Mouse (Mus musculus): ENCODE results near the gene Cers2. TPM values are rescaled to one million over a fixed set of nuclear protein-coding genes. Genes with fewer than 3 reads are reported as not detected.
"Not testable (repeated sequence)": the region's sequence is repeated elsewhere in the genome, so short reads cannot be mapped to it uniquely, and the experiment has no call there.

Cers2 gene
- polyA plus RNA-seq, 1 experiment: 95.7 TPM

DNA sequence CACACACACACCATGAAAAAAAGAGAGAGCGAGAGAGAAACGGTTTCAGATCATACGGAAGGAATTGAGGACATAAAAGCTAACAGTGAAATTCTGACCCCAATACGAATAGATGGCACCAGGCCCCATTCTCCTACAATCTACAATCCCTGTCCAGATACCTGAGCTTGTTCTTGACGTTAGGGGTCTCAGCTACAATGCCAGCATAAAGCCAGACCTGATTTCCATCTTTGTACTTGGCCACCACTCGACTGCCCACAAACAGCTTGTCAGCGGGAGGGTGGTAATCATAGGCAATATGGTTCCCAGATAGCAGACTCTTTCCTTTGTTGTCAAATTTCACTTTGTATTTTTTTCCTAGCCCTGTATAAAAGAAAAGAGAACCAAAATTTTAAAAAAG, 31.9 kb downstream of the Cers2 start:
- TF ChIP-seq POLR2A (IDR thresholded peaks at IDR 0.05; ENCODE audit: low read depth, low read length): no peak
- TF ChIP-seq CTCF (IDR thresholded peaks at IDR 0.05; ENCODE audit: extremely low read depth, insufficient read depth, insufficient read length, insufficient replicate concordance): no peak
- no peak overlapping the region for H3K27ac ChIP-seq (ENCODE audit: insufficient read depth, low read length)
- no peaks in the 10 kb centered on the region for H3K4me1 ChIP-seq (ENCODE audit: control insufficient read depth, insufficient read depth, insufficient read length)
- H3K4me3 ChIP-seq (ENCODE audit: extremely low read depth, insufficient read depth, insufficient read length): no peak overlapping the region
- peaks cover 27% of the 10 kb centered on the region for H3K36me3 ChIP-seq (ENCODE audit: control insufficient read depth, insufficient read depth, low read length)
- WGBS: 97% methylated on average over 7 of the region's 7 CpGs
- DNase-seq (ENCODE audit: low read depth in 1 of 2, low spot score in 2 of 2): no peak
- H3K27me3 ChIP-seq (ENCODE audit: control insufficient read depth, insufficient read depth, low read length): no peaks in the 10 kb centered on the region

- H3K27ac ChIP-seq (ENCODE audit: insufficient read depth, low read length); H3K4me3 ChIP-seq (ENCODE audit: extremely low read depth, insufficient read depth, insufficient read length); DNase-seq (ENCODE audit: low read depth in 1 of 2, low spot score in 2 of 2); H3K4me1 ChIP-seq (ENCODE audit: control insufficient read depth, insufficient read depth, insufficient read length); H3K27me3 ChIP-seq (ENCODE audit: control insufficient read depth, insufficient read depth, low read length): not testable (repeated sequence)
- WGBS: 96% methylated on average over 5 of the region's 5 CpGs
- H3K36me3 ChIP-seq (ENCODE audit: control insufficient read depth, insufficient read depth, low read length): peaks cover 24% of the 10 kb centered on the region
These were observed 33.8 kb downstream of the Cers2 start for GRCm38 (mm10) chr3:95348343-95348742.

DNA sequence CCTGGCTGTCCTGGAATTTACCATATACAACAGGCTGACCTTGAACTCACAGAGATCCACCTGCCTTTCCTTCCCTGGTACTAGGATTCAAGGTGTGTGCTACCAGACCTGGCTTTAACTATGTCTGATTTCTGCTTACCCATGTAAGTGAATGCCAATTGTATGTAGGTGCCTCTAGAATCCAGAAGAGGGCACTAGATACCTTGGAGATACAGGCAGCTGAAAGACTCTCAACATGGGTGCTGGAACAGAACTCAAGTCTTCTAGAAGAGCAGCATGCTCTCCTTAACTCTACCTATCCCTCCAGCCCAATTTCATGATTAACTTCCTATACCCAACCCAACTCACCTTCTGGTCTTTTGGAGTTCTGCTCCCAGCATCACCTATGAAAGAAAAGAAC, 34.9 kb downstream of the Cers2 start:
- H3K36me3 ChIP-seq (ENCODE audit: control insufficient read depth, insufficient read depth, low read length): peaks cover 22% of the 10 kb centered on the region
- peak in 1 of 2 experiments; percentile 37 for DNase-seq (ENCODE audit: low read depth in 1 of 2, low spot score in 2 of 2)
- no peaks in the 10 kb centered on the region for H3K27me3 ChIP-seq (ENCODE audit: control insufficient read depth, insufficient read depth, low read length)
- no peak overlapping the region for H3K4me3 ChIP-seq (ENCODE audit: extremely low read depth, insufficient read depth, insufficient read length)
- H3K4me1 ChIP-seq (ENCODE audit: control insufficient read depth, insufficient read depth, insufficient read length): no peaks in the 10 kb centered on the region
- TF ChIP-seq POLR2A (IDR thresholded peaks at IDR 0.05; ENCODE audit: low read depth, low read length) (no peak), CTCF (IDR thresholded peaks at IDR 0.05; ENCODE audit: extremely low read depth, insufficient read depth, insufficient read length, insufficient replicate concordance) (peak; percentile 23; the same call in 1 of the 2 replicates)
- no peak overlapping the region for H3K27ac ChIP-seq (ENCODE audit: insufficient read depth, low read length)

DNA sequence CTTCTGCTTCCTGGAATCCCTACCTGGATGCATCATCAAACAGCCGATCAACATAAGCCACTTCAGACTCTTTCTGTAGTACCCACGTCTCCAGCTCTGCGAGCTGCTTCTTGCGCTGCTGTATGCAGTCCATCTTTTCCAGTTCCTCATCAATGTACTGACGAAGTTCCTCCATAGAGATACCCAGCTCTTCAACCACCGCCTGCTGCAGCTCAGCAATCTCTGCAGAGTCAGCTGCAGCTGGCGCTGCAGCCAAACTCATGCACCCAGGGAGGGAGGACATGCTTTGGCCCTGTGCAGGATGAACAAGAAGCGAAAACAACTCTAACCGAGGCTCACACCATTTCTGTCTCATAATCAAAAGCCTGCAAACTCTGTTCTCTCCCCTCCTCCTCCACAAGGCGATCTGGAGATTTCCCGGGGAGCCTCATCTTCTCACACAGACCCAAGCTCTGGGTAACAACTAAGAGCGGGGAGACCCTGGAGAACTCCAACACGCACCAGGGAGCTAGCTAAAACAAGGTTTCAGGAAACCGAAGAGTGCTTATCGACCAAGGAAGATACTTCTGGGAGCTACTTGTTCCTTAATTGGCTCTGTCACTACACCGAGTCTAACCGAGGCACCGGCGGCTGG, 41.4 kb downstream of the Cers2 start:
- DNase-seq (ENCODE audit: low read depth in 1 of 2, low spot score in 2 of 2); H3K27me3 ChIP-seq (ENCODE audit: control insufficient read depth, insufficient read depth, low read length); H3K27ac ChIP-seq (ENCODE audit: insufficient read depth, low read length); H3K4me1 ChIP-seq (ENCODE audit: control insufficient read depth, insufficient read depth, insufficient read length); H3K36me3 ChIP-seq (ENCODE audit: control insufficient read depth, insufficient read depth, low read length): not testable (repeated sequence)
- peak overlapping the region; percentile 23; the same call in 1 of the 2 replicates for H3K4me3 ChIP-seq (ENCODE audit: extremely low read depth, insufficient read depth, insufficient read length)
- 16% methylated on average over 11 of the region's 19 CpGs for WGBS

- H3K4me3 ChIP-seq (ENCODE audit: extremely low read depth, insufficient read depth, insufficient read length): peak within 1 kb of the TSS; percentile 60
- not testable (repeated sequence) for H3K27ac ChIP-seq (ENCODE audit: insufficient read depth, low read length); H3K4me1 ChIP-seq (ENCODE audit: control insufficient read depth, insufficient read depth, insufficient read length); H3K36me3 ChIP-seq (ENCODE audit: control insufficient read depth, insufficient read depth, low read length); H3K27me3 ChIP-seq (ENCODE audit: control insufficient read depth, insufficient read depth, low read length)
- under 1% methylated on average over 28 of the region's 57 CpGs for WGBS
- DNase-seq (ENCODE audit: low read depth in 1 of 2, low spot score in 2 of 2): peak; percentile 78 to 93
These were observed 42.3 kb downstream of the Cers2 start, which contains the start of gene Setdb1 for GRCm38 (mm10) chr3:95356701-95357449. TSS of gene Setdb1 (minus strand) at chr3:95357202.

- Histone ChIP-seq H3K4me1 (ENCODE audit: control insufficient read depth, insufficient read depth, insufficient read length) (no peaks in the 10 kb centered on the region), H3K27me3 (ENCODE audit: control insufficient read depth, insufficient read depth, low read length) (no peaks in the 10 kb centered on the region), H3K36me3 (ENCODE audit: control insufficient read depth, insufficient read depth, low read length) (0 out of 2 replicates have a peak, but pooled peaks cover 2% of the 10 kb centered on the region), H3K4me3 (ENCODE audit: extremely low read depth, insufficient read depth, insufficient read length) (no peak overlapping the region), H3K27ac (ENCODE audit: insufficient read depth, low read length) (no peak overlapping the region)
- no peak for DNase-seq (ENCODE audit: low read depth in 1 of 2, low spot score in 2 of 2)
- TF ChIP-seq CTCF (IDR thresholded peaks at IDR 0.05; ENCODE audit: extremely low read depth, insufficient read depth, insufficient read length, insufficient replicate concordance) (no peak), POLR2A (IDR thresholded peaks at IDR 0.05; ENCODE audit: low read depth, low read length) (no peak)
- 91% methylated on average over 2 of the region's 2 CpGs for WGBS
These were observed 43.2 kb downstream of the Cers2 start for GRCm38 (mm10) chr3:95357746-95358145.

- not testable (repeated sequence) for H3K4me3 ChIP-seq (ENCODE audit: extremely low read depth, insufficient read depth, insufficient read length); DNase-seq (ENCODE audit: low read depth in 1 of 2, low spot score in 2 of 2); H3K4me1 ChIP-seq (ENCODE audit: control insufficient read depth, insufficient read depth, insufficient read length); H3K36me3 ChIP-seq (ENCODE audit: control insufficient read depth, insufficient read depth, low read length); H3K27ac ChIP-seq (ENCODE audit: insufficient read depth, low read length); H3K27me3 ChIP-seq (ENCODE audit: control insufficient read depth, insufficient read depth, low read length)
- 74% methylated on average over 3 of the region's 3 CpGs for WGBS
These were observed 45.7 kb downstream of the Cers2 start for GRCm38 (mm10) chr3:95360276-95360675.

Data from spleen, adult 2 months (tissue).